Mouse (Mus musculus): ENCODE measurements at regions not wholly inside any gene's neighbourhood (a gene's known extent, or its start where the extent isn't known, plus 50 kb on each side); places are given as distances from the start of the nearest gene placed in this dataset.

DNA sequence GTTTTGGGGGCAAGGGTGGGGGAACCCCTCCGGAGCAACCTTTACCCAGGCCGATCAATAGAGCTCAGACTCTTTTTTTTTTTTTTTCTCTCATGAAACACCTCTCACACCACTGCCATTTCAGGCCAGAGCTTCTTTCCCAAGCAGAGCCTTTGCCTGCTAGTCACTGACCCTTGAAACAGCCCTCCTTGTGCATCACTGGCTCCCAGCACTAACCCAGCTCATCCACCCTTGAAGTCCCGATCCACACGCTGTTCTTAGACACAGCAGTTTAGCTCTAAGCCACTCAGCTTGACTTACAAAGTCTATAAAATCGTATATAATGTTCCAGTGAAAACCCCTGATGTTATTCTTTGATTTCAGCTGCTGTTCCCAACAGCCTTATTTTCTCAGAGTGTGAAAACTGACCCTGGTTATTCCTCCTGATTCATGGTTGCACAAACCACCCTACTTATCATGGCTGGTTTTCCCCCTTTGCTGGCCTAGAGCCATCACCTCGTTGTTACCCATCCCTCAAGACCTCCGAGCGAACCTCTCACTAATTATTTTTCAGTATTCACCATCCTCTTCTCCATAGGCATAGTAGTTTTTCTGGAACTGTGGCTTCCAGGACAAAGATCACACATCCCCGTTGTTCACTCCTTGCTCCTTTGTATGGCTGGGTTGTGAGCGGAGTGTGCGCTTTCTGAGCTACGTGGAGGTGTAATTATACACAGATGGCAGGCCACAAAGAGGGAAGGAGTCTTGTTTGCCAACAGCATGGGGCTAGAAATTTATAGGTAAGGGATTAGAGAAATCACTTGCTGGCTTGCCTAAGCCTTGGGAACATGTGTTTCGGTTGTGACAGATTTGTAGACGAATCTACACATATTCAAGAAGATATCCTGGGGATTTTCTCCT, 287.6 kb upstream of the Gm10131 start:
- no peaks in the 10 kb centered on the region for H3K36me3 ChIP-seq (ENCODE audit: control insufficient read depth, insufficient read depth, low read length, poor library complexity, severe bottlenecking)
- no peaks in the 10 kb centered on the region for H3K4me1 ChIP-seq (ENCODE audit: control insufficient read depth in 2 of 2, insufficient read depth in 2 of 2, low read length in 2 of 2, poor library complexity in 1 of 2)
- no peak overlapping the region for H3K9ac ChIP-seq (ENCODE audit: insufficient read depth, low read depth, low read length, poor library complexity, severe bottlenecking)
- no peak overlapping the region for H3K27ac ChIP-seq (ENCODE audit: insufficient read depth, low read depth, low read length, poor library complexity, severe bottlenecking)
- TF ChIP-seq CHD2 (IDR thresholded peaks at IDR 0.05; ENCODE audit: low read depth, low read length) (no peak), ZC3H11A (IDR thresholded peaks at IDR 0.05; ENCODE audit: borderline replicate concordance, low read depth, low read length) (no peak), MAFK (IDR thresholded peaks at IDR 0.05; ENCODE audit: insufficient read depth, low read depth, low read length) (no peak), ZNF384 (IDR thresholded peaks at IDR 0.05; ENCODE audit: low read depth, low read length) (no peak), HCFC1 (IDR thresholded peaks at IDR 0.05; ENCODE audit: borderline replicate concordance, insufficient read depth, low read length) (no peak)
- H3K4me3 ChIP-seq (ENCODE audit: insufficient read depth in 1 of 2, low read depth in 1 of 2, low read length in 2 of 2, poor library complexity in 1 of 2, severe bottlenecking in 1 of 2): no peak overlapping the region
- H3K9me3 ChIP-seq (ENCODE audit: control insufficient read depth, insufficient read depth, low read depth, low read length): no peaks in the 10 kb centered on the region
- no peak for DNase-seq (ENCODE audit: low read depth, low spot score)
- in situ Hi-C loops (cut with MboI; ENCODE audit: low sequenced_read_pairs in 2 of 2, unreplicated experiment in 2 of 2): loop anchor here (10.0 kb wide), 1 partner anchor 416 kb away; no protein-coding TSS in a partner anchor

DNA sequence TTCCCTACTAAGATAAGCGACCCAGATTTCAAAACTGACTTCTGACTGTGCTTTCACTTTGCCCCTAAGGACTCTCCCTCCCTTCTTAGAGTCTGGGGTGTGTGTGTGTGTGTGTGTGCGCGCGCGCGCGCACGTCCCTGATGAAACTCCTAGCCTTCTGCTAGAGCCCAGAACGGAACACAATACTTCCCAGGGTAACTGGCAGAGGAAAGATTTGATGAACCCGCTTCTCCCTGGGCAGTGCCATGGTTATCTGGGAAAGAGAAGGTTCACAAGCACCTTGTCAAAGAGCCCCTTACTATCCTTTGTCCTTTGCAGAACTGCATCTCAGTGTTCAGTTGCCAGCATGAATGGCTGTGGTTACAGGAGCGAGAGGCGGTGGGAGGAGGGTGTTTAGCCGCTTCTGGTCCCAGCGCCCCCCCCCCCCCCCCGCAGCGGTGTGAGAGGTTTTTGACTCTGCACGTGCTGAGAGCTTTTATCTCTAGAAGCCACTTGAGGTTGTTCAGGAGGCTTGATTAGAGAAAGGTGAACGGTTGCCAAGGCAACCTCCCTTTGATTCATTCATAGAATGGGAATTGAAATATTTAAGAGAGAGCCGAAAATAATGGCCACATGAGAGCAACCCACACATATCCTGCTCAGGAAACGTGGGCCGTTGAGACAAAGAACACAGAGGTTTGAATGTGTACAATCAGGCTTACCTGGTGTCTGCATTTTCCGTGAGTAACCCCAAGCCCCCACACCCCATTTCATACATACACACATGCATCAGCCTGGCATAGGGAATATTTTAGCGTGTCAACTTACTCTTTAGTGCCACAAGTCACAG, 286.3 kb upstream of the Gm10131 start:
- Histone ChIP-seq H3K4me3 (ENCODE audit: insufficient read depth in 1 of 2, low read depth in 1 of 2, low read length in 2 of 2, poor library complexity in 1 of 2, severe bottlenecking in 1 of 2) (no peak overlapping the region), H3K9ac (ENCODE audit: insufficient read depth, low read depth, low read length, poor library complexity, severe bottlenecking) (no peak overlapping the region)
- DNase-seq (ENCODE audit: low read depth, low spot score): peak; percentile 13

DNA sequence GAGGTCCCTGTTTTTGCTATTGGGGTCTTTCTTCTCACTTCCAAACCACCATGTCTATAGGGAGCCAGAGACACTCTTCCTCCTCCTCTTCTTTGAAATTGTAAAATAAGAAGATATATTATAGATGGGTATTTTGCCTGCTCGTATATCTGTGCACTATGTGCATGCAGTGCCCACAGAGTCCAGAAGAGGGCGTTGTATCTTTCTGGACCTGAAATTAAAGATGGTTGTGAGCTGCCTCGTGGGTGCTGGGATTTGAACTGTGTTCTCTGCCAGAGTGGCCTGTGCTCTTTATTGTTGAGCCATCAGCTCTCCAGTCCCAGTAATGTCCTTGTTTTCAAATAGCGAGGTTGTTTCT, 285.7 kb upstream of the Gm10131 start:
- in situ Hi-C loops (cut with MboI; ENCODE audit: low sequenced_read_pairs in 2 of 2, unreplicated experiment in 2 of 2): loop anchor here (10.0 kb wide), 1 partner anchor 418 kb away; no protein-coding TSS in a partner anchor
- TF ChIP-seq ZNF384 (IDR thresholded peaks at IDR 0.05; ENCODE audit: low read depth, low read length): no peak
- Histone ChIP-seq H3K9ac (ENCODE audit: insufficient read depth, low read depth, low read length, poor library complexity, severe bottlenecking) (no peak overlapping the region), H3K36me3 (ENCODE audit: control insufficient read depth, insufficient read depth, low read length, poor library complexity, severe bottlenecking) (no peaks in the 10 kb centered on the region), H3K27ac (ENCODE audit: insufficient read depth, low read depth, low read length, poor library complexity, severe bottlenecking) (no peak overlapping the region), H3K4me1 (ENCODE audit: control insufficient read depth in 2 of 2, insufficient read depth in 2 of 2, low read length in 2 of 2, poor library complexity in 1 of 2) (no peaks in the 10 kb centered on the region), H3K4me3 (ENCODE audit: insufficient read depth in 1 of 2, low read depth in 1 of 2, low read length in 2 of 2, poor library complexity in 1 of 2, severe bottlenecking in 1 of 2) (no peak overlapping the region), H3K9me3 (ENCODE audit: control insufficient read depth, insufficient read depth, low read depth, low read length) (no peaks in the 10 kb centered on the region)
- peak; percentile 19 for DNase-seq (ENCODE audit: low read depth, low spot score)

More for the DNA sequence above, 286.3 kb upstream of the Gm10131 start:
- Histone ChIP-seq H3K9me3 (ENCODE audit: control insufficient read depth, insufficient read depth, low read depth, low read length) (no peaks in the 10 kb centered on the region), H3K4me1 (ENCODE audit: control insufficient read depth in 2 of 2, insufficient read depth in 2 of 2, low read length in 2 of 2, poor library complexity in 1 of 2) (no peaks in the 10 kb centered on the region), H3K27ac (ENCODE audit: insufficient read depth, low read depth, low read length, poor library complexity, severe bottlenecking) (no peak overlapping the region), H3K36me3 (ENCODE audit: control insufficient read depth, insufficient read depth, low read length, poor library complexity, severe bottlenecking) (no peaks in the 10 kb centered on the region)
- no peak for TF ChIP-seq ZC3H11A (IDR thresholded peaks at IDR 0.05; ENCODE audit: borderline replicate concordance, low read depth, low read length)
- TF ChIP-seq HCFC1 (IDR thresholded peaks at IDR 0.05; ENCODE audit: borderline replicate concordance, insufficient read depth, low read length): no peak
- TF ChIP-seq CHD2 (IDR thresholded peaks at IDR 0.05; ENCODE audit: low read depth, low read length): no peak
- TF ChIP-seq MAFK (IDR thresholded peaks at IDR 0.05; ENCODE audit: insufficient read depth, low read depth, low read length): no peak
- TF ChIP-seq ZNF384 (IDR thresholded peaks at IDR 0.05; ENCODE audit: low read depth, low read length): no peak
- in situ Hi-C loops (cut with MboI; ENCODE audit: low sequenced_read_pairs in 2 of 2, unreplicated experiment in 2 of 2): loop anchor here (10.0 kb wide), 1 partner anchor 417 kb away; no protein-coding TSS in a partner anchor

DNA sequence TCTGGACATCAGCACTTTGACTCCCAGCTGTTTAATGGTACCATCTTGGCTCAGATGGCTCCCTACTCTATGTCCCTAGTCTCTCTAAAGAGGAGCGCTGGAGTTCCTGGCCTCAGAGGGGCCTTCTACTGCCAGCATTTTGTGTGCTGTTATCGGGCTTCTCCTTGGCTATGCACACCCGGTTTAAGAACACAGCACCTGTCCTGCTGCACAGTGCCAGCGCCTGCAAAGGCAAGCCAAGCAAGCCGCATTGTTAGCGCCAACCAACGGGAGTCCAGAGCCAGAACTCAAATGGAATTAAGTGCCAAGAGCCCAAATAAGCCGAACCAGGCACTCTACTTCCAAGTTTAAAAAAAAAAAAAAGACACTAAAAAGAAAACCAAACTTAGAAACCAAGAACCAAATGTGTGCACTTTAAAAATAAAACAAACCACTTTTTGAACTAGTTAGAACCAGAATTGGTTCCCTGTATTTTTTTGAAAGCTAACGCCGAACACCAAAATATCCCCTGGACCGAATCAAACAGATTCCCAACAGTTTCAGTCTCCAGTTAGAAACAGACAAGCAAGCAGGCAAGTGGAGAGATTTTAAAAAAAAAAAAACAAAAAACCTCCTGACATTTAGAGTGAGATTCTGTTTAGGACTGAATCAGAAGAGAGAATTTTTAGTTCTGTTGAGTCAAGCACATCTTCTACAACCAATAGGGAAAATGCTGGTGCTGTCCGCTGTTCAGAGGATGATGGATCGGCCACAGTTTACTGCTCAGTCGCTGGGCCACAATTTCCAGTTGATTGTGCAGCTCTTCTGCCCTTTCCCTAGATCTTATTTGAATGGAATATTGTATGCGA, 281.7 kb upstream of the Gm10131 start:
- H3K9ac ChIP-seq (ENCODE audit: insufficient read depth, low read depth, low read length, poor library complexity, severe bottlenecking): no peak overlapping the region
- H3K27ac ChIP-seq (ENCODE audit: insufficient read depth, low read depth, low read length, poor library complexity, severe bottlenecking): no peak overlapping the region
- H3K4me3 ChIP-seq (ENCODE audit: insufficient read depth in 1 of 2, low read depth in 1 of 2, low read length in 2 of 2, poor library complexity in 1 of 2, severe bottlenecking in 1 of 2): no peak overlapping the region
- TF ChIP-seq MAFK (IDR thresholded peaks at IDR 0.05; ENCODE audit: insufficient read depth, low read depth, low read length) (no peak), ZC3H11A (IDR thresholded peaks at IDR 0.05; ENCODE audit: borderline replicate concordance, low read depth, low read length) (no peak), ZNF384 (IDR thresholded peaks at IDR 0.05; ENCODE audit: low read depth, low read length) (no peak), HCFC1 (IDR thresholded peaks at IDR 0.05; ENCODE audit: borderline replicate concordance, insufficient read depth, low read length) (no peak), CHD2 (IDR thresholded peaks at IDR 0.05; ENCODE audit: low read depth, low read length) (no peak)
- in situ Hi-C loops (cut with MboI; ENCODE audit: low sequenced_read_pairs in 2 of 2, unreplicated experiment in 2 of 2): loop anchor here (10.0 kb wide), 1 partner anchor 422 kb away; no protein-coding TSS in a partner anchor
- no peak for DNase-seq (ENCODE audit: low read depth, low spot score)
- no peaks in the 10 kb centered on the region for H3K9me3 ChIP-seq (ENCODE audit: control insufficient read depth, insufficient read depth, low read depth, low read length)
- H3K36me3 ChIP-seq (ENCODE audit: control insufficient read depth, insufficient read depth, low read length, poor library complexity, severe bottlenecking): no peaks in the 10 kb centered on the region
- H3K4me1 ChIP-seq (ENCODE audit: control insufficient read depth in 2 of 2, insufficient read depth in 2 of 2, low read length in 2 of 2, poor library complexity in 1 of 2): no peaks in the 10 kb centered on the region

All from ES-E14 (cell line).